Mouse (Mus musculus): Measurements from ENCODE around the gene Ruvbl2. TPM values are rescaled to one million over a fixed set of nuclear protein-coding genes. Genes with fewer than 3 reads are reported as not detected.

Ruvbl2 gene
- polyA plus RNA-seq, 1 experiment from 2014 or later = 82.1 TPM

DNA sequence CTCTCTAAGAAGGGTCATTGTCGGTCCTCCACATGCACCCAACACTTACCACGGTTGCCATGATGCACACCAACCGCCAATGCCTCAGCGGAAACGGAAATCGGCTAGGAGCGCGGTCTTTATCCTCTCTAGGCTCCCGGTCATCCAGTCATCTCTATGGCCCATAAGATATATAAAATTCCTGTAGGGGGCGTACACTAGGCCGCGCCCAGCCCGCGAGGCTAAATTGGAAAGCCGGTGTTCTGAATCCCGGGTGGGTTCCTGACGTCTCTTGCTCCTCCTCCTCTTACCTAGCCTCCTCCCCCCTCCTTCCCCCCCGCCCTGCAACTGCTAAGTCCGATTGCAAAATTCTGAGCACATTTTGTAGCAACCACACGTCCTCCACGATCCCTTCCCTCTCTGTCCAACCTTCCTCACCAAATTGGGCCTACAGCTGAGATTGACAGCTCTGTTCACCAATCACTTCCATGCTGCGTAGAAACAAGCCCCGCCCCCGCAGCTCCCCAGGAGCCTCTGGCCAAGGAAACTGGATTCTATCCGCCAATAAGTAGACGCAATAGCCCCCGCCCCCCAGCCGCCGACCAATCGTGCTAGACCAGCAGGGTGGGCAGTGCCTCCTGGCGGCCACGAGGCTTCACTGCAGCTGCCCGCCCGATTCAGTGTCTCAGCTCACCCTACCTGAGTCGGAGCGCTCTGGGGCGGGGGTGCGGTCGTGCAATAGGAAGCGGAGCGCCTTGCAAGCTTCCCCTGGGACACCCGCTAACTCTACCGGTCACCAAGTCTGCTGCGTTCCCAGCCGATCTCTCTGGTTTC lies 3.5 kb downstream of the Ruvbl2 start, which contains the start of gene Gys1:
Gene Gys1 (plus strand): TSS at position 642 of the 813 bp plus-strand sequence.
- ATAC-seq = peak; percentile 74
- TF ChIP-seq CTCF (IDR thresholded peaks at IDR 0.05) = no peak
- CTCF ChIA-PET = interaction anchor here (0.7 to 1.9 kb wide), 8 partner anchors 9 to 275 kb away, joined by 3 to 10 read pairs (median 3); no protein-coding TSS in a partner anchor
- POLR2A ChIA-PET = interaction anchor here (0.5 to 1.0 kb wide), 4 partner anchors 8 to 28 kb away, joined by 3 to 7 read pairs (median 3); no protein-coding TSS in a partner anchor
- in situ Hi-C loops (cut with MboI; ENCODE audit: low pct_unique_long_range_greater_than_20kb) = no loop called here
- peak; percentile 99 for DNase-seq (ENCODE audit: low read depth, low spot score)
- H3K27me3 ChIP-seq = no peaks in the 10 kb centered on the region

DNA sequence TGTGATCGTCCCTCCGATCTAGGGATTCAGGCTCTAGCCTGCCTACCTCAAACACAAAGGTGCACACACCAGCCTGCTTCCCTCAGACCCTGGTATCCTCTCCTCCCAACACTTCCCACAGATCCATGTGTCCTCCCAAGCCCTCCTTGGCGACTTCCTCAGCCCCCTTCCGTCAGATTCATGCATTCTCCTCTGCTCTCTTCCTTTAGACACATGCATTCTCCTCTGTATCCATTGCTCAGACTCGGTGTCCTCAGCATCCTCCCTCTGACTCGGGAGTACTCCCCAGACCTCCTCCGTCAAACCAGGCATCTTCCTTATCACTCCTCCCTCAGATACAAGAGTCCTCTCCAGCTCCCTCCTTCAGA lies 4.1 kb downstream of the Ruvbl2 start:
- no peak for ATAC-seq
- in situ Hi-C loops (cut with MboI; ENCODE audit: low pct_unique_long_range_greater_than_20kb) = no loop called here
- CTCF ChIA-PET = interaction anchor here (0.7 to 1.9 kb wide), 6 partner anchors 8 to 275 kb away, joined by 3 to 10 read pairs (median 3); no protein-coding TSS in a partner anchor

DNA sequence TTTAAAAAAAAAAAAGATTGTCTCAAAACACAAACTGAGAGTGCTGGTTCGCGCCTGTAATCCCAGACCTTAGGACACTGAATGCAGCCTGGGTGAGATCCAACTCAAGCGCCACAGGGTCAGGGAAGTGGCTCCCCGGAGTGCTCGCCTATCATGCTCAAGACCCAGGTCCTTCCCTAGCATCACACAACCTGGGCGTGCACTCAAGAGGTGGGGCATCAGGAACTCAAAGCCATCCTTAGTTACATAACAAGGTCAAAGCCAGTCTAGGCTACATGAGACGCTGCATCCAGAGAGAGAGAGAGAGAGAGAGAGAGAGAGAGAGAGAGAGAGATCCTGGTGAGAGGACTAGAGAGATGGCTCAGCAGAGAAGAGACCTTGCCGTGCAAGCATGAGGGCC lies 11.3 kb downstream of the Ruvbl2 start:
- DNase-seq (ENCODE audit: low read depth, low spot score) = no peak
- in situ Hi-C loops (cut with MboI; ENCODE audit: low pct_unique_long_range_greater_than_20kb) = no loop called here
- no peak for TF ChIP-seq CTCF (IDR thresholded peaks at IDR 0.05)
- ChIA-PET POLR2A (interaction anchor here (0.8 kb wide), 1 partner anchor 8 kb away, joined by 7 read pairs; the partner anchor contains the start of gene Gys1), CTCF (no interaction called here)
- no peaks in the 10 kb centered on the region for H3K27me3 ChIP-seq
- no peak for ATAC-seq

More for the DNA sequence above, 4.1 kb downstream of the Ruvbl2 start:
- no peak for DNase-seq (ENCODE audit: low read depth, low spot score)
- no peaks in the 10 kb centered on the region for H3K27me3 ChIP-seq
- no peak for TF ChIP-seq CTCF (IDR thresholded peaks at IDR 0.05)
- POLR2A ChIA-PET = interaction anchor here (1.0 kb wide), 1 partner anchor 23 kb away, joined by 3 read pairs; no protein-coding TSS in a partner anchor

DNA sequence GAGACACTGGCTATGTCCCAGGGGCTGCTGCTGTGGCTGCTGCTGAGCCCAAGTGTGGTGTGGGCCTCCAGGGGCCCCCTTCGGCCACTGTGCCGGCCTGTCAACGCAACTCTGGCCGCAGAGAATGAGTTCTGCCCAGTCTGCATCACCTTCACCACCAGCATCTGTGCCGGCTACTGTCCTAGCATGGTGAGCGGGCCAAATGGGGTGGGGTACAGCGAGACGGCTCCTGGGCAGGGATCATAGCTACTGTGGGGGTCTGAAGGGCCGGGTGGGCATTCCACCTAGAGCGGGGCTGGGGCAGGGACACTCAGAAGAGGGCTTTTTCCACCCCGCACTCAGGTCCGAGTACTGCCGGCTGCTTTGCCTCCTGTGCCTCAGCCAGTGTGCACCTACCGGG lies 16.7 kb downstream of the Ruvbl2 start:
- DNase-seq (ENCODE audit: low read depth, low spot score) = no peak
- no peaks in the 10 kb centered on the region for H3K27me3 ChIP-seq
- CTCF ChIA-PET = no interaction called here
- TF ChIP-seq CTCF (IDR thresholded peaks at IDR 0.05) = no peak
- POLR2A ChIA-PET = no interaction called here
- in situ Hi-C loops (cut with MboI; ENCODE audit: low pct_unique_long_range_greater_than_20kb) = no loop called here
- no peak for ATAC-seq

DNA sequence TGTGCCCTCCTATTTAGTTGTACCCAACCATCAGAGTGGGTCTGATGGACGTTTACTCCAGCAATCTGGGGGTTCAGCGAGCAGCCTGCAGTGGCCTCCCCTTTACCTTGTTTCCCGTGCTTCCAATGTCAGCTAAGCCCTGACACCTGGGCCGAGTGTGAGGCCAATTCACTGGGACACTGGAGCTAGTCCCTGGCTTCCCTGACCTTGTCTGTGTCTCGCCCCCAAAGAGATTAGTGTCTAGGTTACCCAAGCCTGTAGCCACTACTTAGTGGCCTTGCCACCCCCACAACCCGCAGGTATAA lies 17.3 kb downstream of the Ruvbl2 start, which contains the start of gene Lhb:
Gene Lhb (plus strand): TSS at position 206 of the 305 bp plus-strand sequence.
- H3K27me3 ChIP-seq = no peaks in the 10 kb centered on the region
- in situ Hi-C loops (cut with MboI; ENCODE audit: low pct_unique_long_range_greater_than_20kb) = no loop called here
- DNase-seq (ENCODE audit: low read depth, low spot score) (no peak), ATAC-seq (no peak)
- TF ChIP-seq CTCF (IDR thresholded peaks at IDR 0.05) = no peak
- ChIA-PET POLR2A (no interaction called here), CTCF (no interaction called here)

GRCm38 (mm10) chr7:45419859-45420614 lies 17.9 kb downstream of the Ruvbl2 start:
- in situ Hi-C loops (cut with MboI; ENCODE audit: low pct_unique_long_range_greater_than_20kb) = no loop called here
- no peak for ATAC-seq
- ChIA-PET POLR2A (no interaction called here), CTCF (no interaction called here)
- no peak for TF ChIP-seq CTCF (IDR thresholded peaks at IDR 0.05)
- no peak for DNase-seq (ENCODE audit: low read depth, low spot score)
- no peaks in the 10 kb centered on the region for H3K27me3 ChIP-seq

GRCm38 (mm10) chr7:45417962-45418492 lies 19.9 kb downstream of the Ruvbl2 start:
- in situ Hi-C loops (cut with MboI; ENCODE audit: low pct_unique_long_range_greater_than_20kb) = no loop called here
- ChIA-PET POLR2A (interaction anchor here (1.5 to 1.8 kb wide), 2 partner anchors 17 to 18 kb away, joined by 3 to 4 read pairs; no protein-coding TSS in a partner anchor), CTCF (no interaction called here)
- no peak for ATAC-seq
- no peak for DNase-seq (ENCODE audit: low read depth, low spot score)
- H3K27me3 ChIP-seq = no peaks in the 10 kb centered on the region
- no peak for TF ChIP-seq CTCF (IDR thresholded peaks at IDR 0.05)

DNA sequence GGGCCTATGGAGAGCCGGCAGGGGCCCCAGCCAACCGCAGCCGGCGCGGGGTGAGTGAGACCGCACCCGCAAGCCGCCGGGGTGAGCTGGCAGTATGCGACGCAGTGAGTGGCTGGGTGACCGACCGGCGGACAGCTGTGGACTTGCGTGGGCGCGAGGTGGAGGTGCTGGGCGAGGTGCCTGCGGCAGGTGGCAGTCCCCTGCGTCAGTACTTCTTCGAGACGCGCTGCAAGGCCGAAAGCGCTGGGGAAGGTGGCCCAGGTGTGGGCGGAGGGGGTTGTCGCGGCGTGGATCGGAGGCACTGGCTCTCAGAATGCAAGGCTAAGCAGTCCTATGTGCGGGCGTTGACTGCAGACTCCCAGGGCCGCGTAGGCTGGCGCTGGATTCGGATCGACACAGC lies 22.3 kb downstream of the Ruvbl2 start:
- DNase-seq (ENCODE audit: low read depth, low spot score) (no peak), ATAC-seq (no peak)
- ChIA-PET POLR2A (no interaction called here), CTCF (no interaction called here)
- no peak for TF ChIP-seq CTCF (IDR thresholded peaks at IDR 0.05)
- in situ Hi-C loops (cut with MboI; ENCODE audit: low pct_unique_long_range_greater_than_20kb) = no loop called here
- H3K27me3 ChIP-seq = peaks cover 8% of the 10 kb centered on the region

- ChIA-PET CTCF (no interaction called here), POLR2A (interaction anchor here (0.6 kb wide), 1 partner anchor 137 kb away, joined by 3 read pairs; no protein-coding TSS in a partner anchor)
- in situ Hi-C loops (cut with MboI; ENCODE audit: low pct_unique_long_range_greater_than_20kb) = no loop called here
- ATAC-seq (no peak), DNase-seq (ENCODE audit: low read depth, low spot score) (no peak)
- no peak for TF ChIP-seq CTCF (IDR thresholded peaks at IDR 0.05)
- H3K27me3 ChIP-seq = peaks cover 8% of the 10 kb centered on the region
Observed at GRCm38 (mm10) chr7:45414740-45415224, 23.1 kb downstream of the Ruvbl2 start.

Measured in Patski (cell line).